Mouse (Mus musculus): ENCODE measurements around the gene Zan. TPM values are rescaled to one million over a fixed set of nuclear protein-coding genes. Genes with fewer than 3 reads are reported as not detected.
A peak's percentile ranks its signal among the peaks of the same experiment; 100 is the strongest.

Zan gene
- total RNA-seq, 2 experiments from 2014 or later: 0.02 to 0.05 TPM

GRCm38 (mm10) chr5:137339290-137339979 is 137.4 kb downstream of the Zan start:
- ATAC-seq (replicated peaks; ENCODE audit: low FRiP score, low TSS enrichment, poor library complexity, severe bottlenecking): no peak

GRCm38 (mm10) chr5:137338663-137339289 is 138.1 kb downstream of the Zan start:
- ATAC-seq (replicated peaks; ENCODE audit: low FRiP score, low TSS enrichment, poor library complexity, severe bottlenecking): no peak

GRCm38 (mm10) chr5:137338256-137338655 is 138.6 kb downstream of the Zan start:
- ATAC-seq (replicated peaks; ENCODE audit: low FRiP score, low TSS enrichment, poor library complexity, severe bottlenecking): peak; percentile 63

GRCm38 (mm10) chr5:137337190-137337589 is 139.7 kb downstream of the Zan start:
- ATAC-seq (replicated peaks; ENCODE audit: low FRiP score, low TSS enrichment, poor library complexity, severe bottlenecking): no peak

GRCm38 (mm10) chr5:137335066-137335465 is 141.8 kb downstream of the Zan start:
- ATAC-seq (replicated peaks; ENCODE audit: low FRiP score, low TSS enrichment, poor library complexity, severe bottlenecking): no peak

- no peak for ATAC-seq (replicated peaks; ENCODE audit: low FRiP score, low TSS enrichment, poor library complexity, severe bottlenecking)
These were observed 142.5 kb downstream of the Zan start for GRCm38 (mm10) chr5:137334317-137334716.

GRCm38 (mm10) chr5:137333512-137334174 is 143.2 kb downstream of the Zan start, which contains the start of gene Slc12a9:
Slc12a9 (minus strand) TSS chr5:137333597.
- peak; percentile 95 for ATAC-seq (replicated peaks; ENCODE audit: low FRiP score, low TSS enrichment, poor library complexity, severe bottlenecking)

- no peak for ATAC-seq (replicated peaks; ENCODE audit: low FRiP score, low TSS enrichment, poor library complexity, severe bottlenecking)
These were observed 143.9 kb downstream of the Zan start for GRCm38 (mm10) chr5:137332857-137333511.

- ATAC-seq (replicated peaks; ENCODE audit: low FRiP score, low TSS enrichment, poor library complexity, severe bottlenecking): no peak
These were observed 146.0 kb downstream of the Zan start for GRCm38 (mm10) chr5:137330910-137331309.

Other genes starting within 250 kb of the Zan start
- gene Ache, start 189.5 kb downstream of the Zan start, total RNA-seq (2014; fragmentation: Nextera tagmentation): 20.4 and 22.8 TPM in 2 replicates
- 3.0 and 6.4 TPM in 2 replicates for gene Ache, start 189.5 kb downstream of the Zan start, total RNA-seq (2017)
- 9.0 and 11.4 TPM in 2 replicates for gene Ufsp1, start 182.4 kb downstream of the Zan start, total RNA-seq (2014; fragmentation: Nextera tagmentation)
- gene Ufsp1, start 182.4 kb downstream of the Zan start, total RNA-seq (2017): 5.2 and 6.0 TPM in 2 replicates
- gene Srrt, start 169.4 kb downstream of the Zan start, total RNA-seq (2014; fragmentation: Nextera tagmentation): 308 and 381 TPM in 2 replicates
- 409 and 443 TPM in 2 replicates for gene Srrt, start 169.4 kb downstream of the Zan start, total RNA-seq (2017)
- gene Trip6, start 162.7 kb downstream of the Zan start, total RNA-seq (2014; fragmentation: Nextera tagmentation): 21.8 and 27.9 TPM in 2 replicates
- gene Trip6, start 162.7 kb downstream of the Zan start, total RNA-seq (2017): 19.6 and 29.9 TPM in 2 replicates
- 2.2 and 3.0 TPM in 2 replicates for gene Slc12a9, start 143.5 kb downstream of the Zan start, total RNA-seq (2014; fragmentation: Nextera tagmentation)
- gene Slc12a9, start 143.5 kb downstream of the Zan start, total RNA-seq (2017): 1.1 and 3.3 TPM in 2 replicates
- 1.4 TPM in 1 of 2 replicates, not detected in the other for gene Ephb4, start 127.0 kb downstream of the Zan start, total RNA-seq (2014; fragmentation: Nextera tagmentation)
- 0.08 TPM in 1 of 2 replicates, not detected in the other for gene Ephb4, start 127.0 kb downstream of the Zan start, total RNA-seq (2017)
- 51.2 and 51.5 TPM in 2 replicates for gene Pop7, start 25.5 kb upstream of the Zan start, total RNA-seq (2014; fragmentation: Nextera tagmentation)
- gene Pop7, start 25.5 kb upstream of the Zan start, total RNA-seq (2017): 26.6 and 34.2 TPM in 2 replicates
- gene Gigyf1, start 41.5 kb upstream of the Zan start, total RNA-seq (2014; fragmentation: Nextera tagmentation): 19.8 and 39.2 TPM in 2 replicates
- gene Gigyf1, start 41.5 kb upstream of the Zan start, total RNA-seq (2017): 7.9 and 10.8 TPM in 2 replicates
- not detected in 2 replicates for gene Epo, start 56.2 kb upstream of the Zan start, total RNA-seq (2014; fragmentation: Nextera tagmentation)
- not detected in 2 replicates for gene Epo, start 56.2 kb upstream of the Zan start, total RNA-seq (2017)
- 367 and 396 TPM in 2 replicates for gene Gnb2, start 56.4 kb upstream of the Zan start, total RNA-seq (2014; fragmentation: Nextera tagmentation)
- gene Gnb2, start 56.4 kb upstream of the Zan start, total RNA-seq (2017): 155 and 173 TPM in 2 replicates
- not detected in 2 replicates for gene Actl6b, start 76.5 kb upstream of the Zan start, total RNA-seq (2014; fragmentation: Nextera tagmentation)
- gene Actl6b, start 76.5 kb upstream of the Zan start, total RNA-seq (2017): not detected in 2 replicates
- 166 and 215 TPM in 2 replicates for gene Tfr2, start 92.8 kb upstream of the Zan start, total RNA-seq (2014; fragmentation: Nextera tagmentation)
- gene Tfr2, start 92.8 kb upstream of the Zan start, total RNA-seq (2017): 94.7 and 144 TPM in 2 replicates
- gene Mospd3, start 124.0 kb upstream of the Zan start, total RNA-seq (2014; fragmentation: Nextera tagmentation): 258 and 312 TPM in 2 replicates
- gene Mospd3, start 124.0 kb upstream of the Zan start, total RNA-seq (2017): 15.8 and 18.8 TPM in 2 replicates
- gene Pcolce, start 136.7 kb upstream of the Zan start, total RNA-seq (2014; fragmentation: Nextera tagmentation): 3.5 TPM in 1 of 2 replicates, not detected in the other
- gene Pcolce, start 136.7 kb upstream of the Zan start, total RNA-seq (2017): 0.34 TPM in 1 of 2 replicates, not detected in the other
- gene Fbxo24, start 151.9 kb upstream of the Zan start, total RNA-seq (2014; fragmentation: Nextera tagmentation): not detected in 2 replicates
- gene Fbxo24, start 151.9 kb upstream of the Zan start, total RNA-seq (2017): not detected in 2 replicates
- 56.4 and 79.5 TPM in 2 replicates for gene Lrch4, start 152.1 kb upstream of the Zan start, total RNA-seq (2014; fragmentation: Nextera tagmentation)
- gene Lrch4, start 152.1 kb upstream of the Zan start, total RNA-seq (2017): 13.9 and 14.7 TPM in 2 replicates
- 19.5 and 22.4 TPM in 2 replicates for gene Gm20605, start 152.1 kb upstream of the Zan start, total RNA-seq (2014; fragmentation: Nextera tagmentation)
- gene Gm20605, start 152.1 kb upstream of the Zan start, total RNA-seq (2017): 2.8 and 3.1 TPM in 2 replicates
- gene Sap25, start 164.3 kb upstream of the Zan start, total RNA-seq (2014; fragmentation: Nextera tagmentation): 45.8 and 69.9 TPM in 2 replicates
- gene Sap25, start 164.3 kb upstream of the Zan start, total RNA-seq (2017): 10.0 and 12.9 TPM in 2 replicates
- not detected in 2 replicates for gene Irs3, start 168.7 kb upstream of the Zan start, total RNA-seq (2014; fragmentation: Nextera tagmentation)
- 0.80 TPM in 1 of 2 replicates, not detected in the other for gene Irs3, start 168.7 kb upstream of the Zan start, total RNA-seq (2017)
- 22.7 and 37.5 TPM in 2 replicates for gene Agfg2, start 207.7 kb upstream of the Zan start, total RNA-seq (2014; fragmentation: Nextera tagmentation)
- gene Agfg2, start 207.7 kb upstream of the Zan start, total RNA-seq (2017): 17.0 TPM in 2 replicates

Measured in megakaryocyte-erythroid progenitor cell, adult 5-6 weeks (primary cell).